Mouse (Mus musculus) cerebellum, adult 11-12 months (tissue): ENCODE results near the gene Sycp2l.
"Not testable (repeated sequence)": the region's sequence is repeated elsewhere in the genome, so short reads cannot be mapped to it uniquely, and the experiment has no call there.

ENCODE experiments used
- DNase-seq: peaks from one replicate; pipeline ENCODE4 v3.0.0; 2022

Sycp2l gene

DNA sequence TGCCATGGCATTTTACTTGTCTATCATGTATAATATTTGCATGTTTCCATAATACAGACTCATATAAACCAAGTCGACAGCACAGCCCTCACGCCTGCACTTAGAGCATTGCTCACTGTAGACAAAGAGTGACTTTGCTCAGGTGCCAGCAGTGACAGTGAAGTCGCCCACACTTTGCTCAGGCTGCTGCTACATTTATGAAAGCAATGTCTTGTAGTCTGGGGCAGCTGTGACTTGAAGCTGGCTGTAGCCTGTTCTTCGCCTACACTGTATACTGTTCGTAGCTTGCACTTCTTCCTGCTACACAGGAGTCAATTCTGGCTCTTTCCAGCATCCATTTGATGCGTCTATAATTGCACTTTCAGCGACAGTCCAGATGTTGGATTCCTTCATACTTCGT is 15.0 kb downstream of the Sycp2l start:
- no peak for DNase-seq

DNA sequence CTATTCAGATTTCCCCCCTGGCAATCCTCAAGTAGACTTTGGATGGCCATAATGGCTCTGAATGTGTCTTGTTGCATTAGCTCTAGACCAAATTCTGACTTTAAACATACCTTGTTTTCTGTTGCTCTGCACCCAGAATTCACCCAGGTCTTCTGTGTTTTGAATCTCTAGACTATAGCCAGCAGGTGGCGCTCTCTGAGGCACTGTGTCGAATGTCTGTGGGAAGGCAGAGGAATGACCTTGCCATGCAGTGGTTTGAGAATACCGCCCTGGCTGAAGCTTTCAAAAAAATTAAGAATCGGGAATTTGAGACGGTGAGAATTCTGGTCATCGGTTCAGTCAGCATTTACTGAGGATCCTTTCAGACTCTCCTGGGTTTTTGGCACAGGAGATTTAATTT is 20.8 kb downstream of the Sycp2l start:
- DNase-seq: peak; percentile 11

DNA sequence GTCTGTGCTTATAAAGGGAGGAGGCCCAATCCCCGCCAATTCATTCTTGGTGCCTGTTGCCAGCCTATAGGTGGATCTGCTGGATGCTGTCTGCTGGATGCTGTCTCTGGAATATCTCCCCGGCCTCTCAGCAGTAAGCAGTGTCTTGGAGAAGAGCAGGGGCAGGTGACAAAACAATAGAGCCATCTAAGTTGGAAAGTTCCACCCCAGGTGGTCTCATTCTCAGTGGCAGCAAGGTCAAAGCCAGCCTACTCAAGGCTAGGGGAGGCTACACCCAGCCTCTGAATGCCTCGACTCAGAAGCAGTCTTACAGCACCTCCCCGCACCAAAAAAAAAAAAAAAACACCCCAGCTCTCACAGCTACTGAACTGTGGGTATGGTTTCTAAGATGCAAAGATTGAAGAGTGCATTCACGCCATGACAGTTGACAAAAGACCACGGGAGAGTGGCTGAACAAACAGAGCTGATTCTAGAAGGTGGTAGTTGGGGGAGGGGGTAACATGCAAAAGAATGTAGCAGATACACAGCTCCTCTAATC is 31.4 kb downstream of the Sycp2l start:
- DNase-seq: no peak

DNA sequence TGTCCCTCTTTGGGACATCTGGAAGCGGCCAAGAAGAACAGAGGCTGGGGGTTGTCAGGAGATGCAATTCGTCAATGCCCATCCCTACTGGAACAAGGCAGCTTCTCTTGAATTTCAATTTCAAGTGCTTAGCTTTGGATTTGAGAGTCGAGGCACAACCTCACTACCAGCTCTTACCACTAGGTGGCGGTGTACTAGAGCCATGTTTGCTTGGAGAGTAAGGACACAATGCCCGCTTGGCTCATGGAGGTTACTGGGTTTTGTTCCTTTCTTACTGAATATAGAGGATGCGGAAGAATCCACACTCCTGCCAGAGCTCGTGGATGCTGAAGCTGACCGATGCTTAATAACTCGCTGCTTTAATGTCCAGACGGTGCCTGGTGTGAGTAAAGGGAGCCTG is 32.2 kb downstream of the Sycp2l start:
- DNase-seq: peak; percentile 14

DNA sequence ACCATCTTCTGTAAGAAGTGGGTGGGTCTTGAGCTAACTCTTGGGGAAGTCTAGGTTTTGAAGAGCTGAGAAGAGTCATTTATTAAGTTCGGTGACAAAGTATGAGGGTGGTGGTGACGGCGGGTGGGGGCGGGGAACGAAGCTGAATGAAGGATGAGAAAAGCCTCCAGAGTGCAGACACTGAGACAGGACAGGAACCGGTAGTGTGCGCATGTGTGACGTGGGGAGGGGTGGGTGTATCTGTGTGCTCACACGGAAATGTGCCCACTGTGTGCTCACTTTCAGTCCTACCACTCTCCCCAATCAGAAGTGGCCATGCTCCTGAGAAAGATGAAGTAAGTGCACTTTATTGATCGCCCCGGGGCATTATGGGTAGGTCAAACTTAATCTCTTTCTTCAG is 39.0 kb downstream of the Sycp2l start:
- no peak for DNase-seq

DNA sequence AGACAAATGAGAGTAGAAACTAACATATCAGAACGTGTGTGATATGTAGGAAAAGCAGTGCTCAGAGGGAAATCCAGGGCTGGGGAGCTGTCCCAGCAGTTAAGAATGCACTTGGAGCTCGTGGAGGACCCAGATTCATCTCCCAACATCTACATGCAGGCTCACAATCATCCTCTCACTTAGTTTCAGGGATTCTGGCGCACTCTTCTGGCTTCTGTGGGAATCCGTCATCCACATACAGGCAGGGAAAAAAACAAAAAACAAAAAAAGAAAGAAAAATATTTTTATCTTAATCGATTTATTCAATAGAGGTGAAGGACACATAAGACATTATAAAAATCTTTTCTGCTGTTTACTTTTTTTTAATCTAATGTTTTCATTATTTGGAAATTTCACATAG is 44.3 kb downstream of the Sycp2l start:
- DNase-seq: no peak

DNA sequence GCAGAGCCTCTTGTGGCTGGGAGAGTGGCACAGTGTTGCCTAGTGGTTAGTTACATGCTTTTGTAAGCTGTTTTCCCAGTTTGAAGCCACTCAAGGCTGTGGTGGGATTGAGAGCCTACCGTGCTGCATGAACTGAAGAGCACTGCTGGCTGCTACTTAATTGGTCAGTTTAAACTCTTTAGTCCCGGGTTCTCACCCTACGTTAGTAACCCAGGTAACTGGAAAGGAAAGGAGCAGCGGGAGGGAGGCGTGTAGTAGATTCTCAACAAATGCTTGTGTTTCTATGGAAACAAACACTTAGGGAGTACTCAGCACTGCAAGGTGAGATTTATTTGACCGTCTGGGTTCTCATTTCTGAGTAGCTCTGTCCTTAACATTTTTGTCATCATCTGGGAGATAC is 73.8 kb downstream of the Sycp2l start:
- DNase-seq: no peak

DNA sequence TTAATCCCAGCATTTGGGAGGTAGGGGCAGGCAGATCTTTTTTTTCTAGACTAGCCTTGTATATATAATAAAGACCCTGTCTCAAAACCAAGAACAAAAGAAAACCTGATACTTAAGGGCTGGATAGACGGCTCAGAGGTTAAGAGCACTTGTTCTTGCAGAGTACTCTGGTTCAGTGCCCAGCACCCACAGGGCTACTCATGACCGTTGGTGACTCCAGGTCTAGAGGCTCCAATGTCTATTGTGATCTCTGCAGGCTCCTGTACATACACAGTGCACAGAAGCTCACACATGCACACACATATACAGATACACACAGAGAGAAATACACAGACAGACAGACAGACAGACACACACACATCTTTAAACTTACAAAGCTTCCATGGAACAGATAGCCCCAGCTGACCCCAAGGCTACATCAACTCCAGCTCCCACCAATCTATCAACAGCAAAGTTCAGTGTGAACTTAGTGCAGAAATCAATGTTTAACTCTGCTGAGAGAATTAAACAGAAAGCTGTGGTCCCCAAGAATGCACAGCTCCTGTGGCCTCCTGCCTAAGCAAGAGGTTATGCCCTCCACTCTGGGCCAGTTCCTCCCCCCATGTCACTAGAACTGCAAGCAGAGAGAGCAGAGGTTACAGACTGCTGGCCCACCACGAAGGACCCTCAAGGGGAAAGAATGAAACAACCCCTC is 81.7 kb downstream of the Sycp2l start:
- DNase-seq: no peak

DNA sequence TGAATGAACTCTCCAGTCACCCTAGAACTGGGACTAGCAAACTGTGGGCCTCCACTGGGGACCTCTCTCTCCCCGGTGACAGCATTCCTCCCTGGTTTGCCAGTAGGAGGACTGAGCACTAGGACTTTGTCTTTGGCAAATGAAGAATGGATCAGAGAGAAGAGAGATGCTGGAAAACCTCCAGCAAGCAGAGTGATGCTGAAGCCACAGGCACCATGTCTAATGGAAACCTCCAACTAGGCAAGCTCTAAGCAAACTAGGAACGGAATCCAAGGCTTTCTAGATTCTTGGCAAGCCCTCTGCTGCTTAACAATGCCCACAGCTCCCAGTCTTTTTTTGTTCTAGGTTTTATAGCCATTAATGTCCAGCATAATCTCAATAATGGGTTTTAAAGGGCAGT is 86.8 kb downstream of the Sycp2l start:
- peak; percentile 10 for DNase-seq

DNA sequence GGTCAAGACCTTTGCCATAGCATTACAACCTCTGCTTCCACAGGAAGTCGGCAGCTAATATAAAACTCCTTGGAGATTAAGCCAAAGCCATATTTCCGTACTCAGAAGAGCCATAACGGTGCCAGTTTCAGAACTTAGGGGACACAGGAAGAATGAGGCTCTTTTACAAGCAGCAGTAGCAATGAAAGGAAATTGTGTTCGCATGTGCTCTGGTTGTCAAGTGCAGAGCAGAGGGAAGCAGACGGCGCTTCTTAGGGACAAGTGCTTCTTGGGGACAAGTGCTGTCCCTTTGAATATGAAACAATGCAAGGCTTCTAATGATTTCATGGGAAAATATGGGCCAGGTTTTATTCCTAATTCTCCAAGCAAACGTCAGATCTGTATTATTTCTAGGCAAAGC is 89.2 kb downstream of the Sycp2l start:
- peak; percentile 7 for DNase-seq

DNA sequence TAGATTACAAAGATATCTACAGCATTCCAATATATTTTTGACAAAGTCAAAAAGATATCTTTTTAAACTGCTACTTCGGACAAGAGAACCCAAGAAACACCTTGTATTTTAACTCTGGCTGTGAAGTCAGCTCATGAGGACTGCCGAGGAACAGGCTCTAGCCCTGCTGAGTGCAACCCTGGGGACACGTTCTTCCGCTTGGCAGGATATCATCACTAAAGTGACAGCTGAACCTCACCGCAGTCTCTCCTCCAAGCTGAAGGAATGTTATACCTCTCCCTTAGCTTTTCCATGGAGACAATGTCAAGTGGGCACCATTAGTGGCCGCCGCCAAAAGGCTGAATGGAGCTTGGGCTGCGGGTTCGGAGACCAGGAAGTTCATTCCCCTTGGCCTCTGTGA is 89.6 kb downstream of the Sycp2l start:
- no peak for DNase-seq

DNA sequence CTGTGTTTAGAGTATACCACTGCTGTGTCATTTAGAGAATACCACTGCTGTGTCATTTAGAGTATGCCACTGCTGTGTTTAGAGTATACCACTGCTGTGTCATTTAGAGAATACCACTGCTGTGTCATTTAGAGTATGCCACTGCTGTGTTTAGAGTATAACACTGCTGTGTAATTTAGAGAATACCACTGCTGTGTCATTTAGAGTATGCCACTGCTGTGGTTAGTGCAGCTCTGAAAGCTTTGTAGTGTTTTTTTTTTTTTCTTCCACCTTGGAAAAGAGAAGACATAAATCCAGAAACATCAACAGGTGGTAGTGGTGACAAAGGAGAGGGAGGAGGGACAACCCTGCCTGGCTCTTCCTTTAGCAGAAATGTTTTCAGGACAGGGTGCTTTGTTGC is 91.5 kb downstream of the Sycp2l start:
- DNase-seq: not testable (repeated sequence)

DNA sequence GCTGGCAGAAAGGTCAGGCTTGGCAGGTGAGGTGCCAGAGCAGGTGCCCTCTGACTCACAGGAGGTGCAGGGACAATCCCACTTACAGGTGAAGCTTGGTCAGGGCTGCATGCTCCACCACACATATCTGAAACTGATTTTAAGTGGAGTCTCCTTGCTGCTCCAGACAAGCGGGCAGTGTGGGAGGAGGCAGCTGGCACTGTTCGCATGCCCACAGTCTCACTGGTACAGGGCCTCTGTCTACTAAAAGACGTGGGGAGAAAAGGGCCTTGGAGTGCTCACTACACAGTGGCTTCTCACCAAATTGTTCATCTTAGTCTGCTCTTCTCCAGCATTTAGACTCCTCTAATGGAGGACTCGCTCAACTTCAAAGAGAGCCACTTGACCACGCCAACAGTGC is 92.1 kb downstream of the Sycp2l start:
- DNase-seq: no peak

DNA sequence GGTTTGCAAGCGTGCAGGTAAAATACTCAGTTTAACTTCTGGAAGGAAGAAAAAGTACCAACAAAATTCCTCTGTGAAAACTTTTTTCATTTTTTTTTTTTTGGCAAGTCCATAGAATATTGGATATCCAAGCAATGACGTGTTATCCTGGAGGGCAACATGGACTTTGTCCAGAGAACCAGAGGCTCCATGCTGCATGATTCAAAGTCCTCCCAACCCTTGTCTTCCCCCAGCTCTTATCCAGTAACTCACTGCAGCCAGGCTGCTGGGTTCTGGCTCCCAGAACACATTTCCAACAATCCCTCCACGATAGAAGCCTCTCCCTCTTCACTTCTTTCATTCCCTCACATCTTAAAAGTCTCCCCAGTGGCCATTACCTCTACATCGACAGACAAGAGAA is 97.2 kb downstream of the Sycp2l start:
- no peak for DNase-seq

DNA sequence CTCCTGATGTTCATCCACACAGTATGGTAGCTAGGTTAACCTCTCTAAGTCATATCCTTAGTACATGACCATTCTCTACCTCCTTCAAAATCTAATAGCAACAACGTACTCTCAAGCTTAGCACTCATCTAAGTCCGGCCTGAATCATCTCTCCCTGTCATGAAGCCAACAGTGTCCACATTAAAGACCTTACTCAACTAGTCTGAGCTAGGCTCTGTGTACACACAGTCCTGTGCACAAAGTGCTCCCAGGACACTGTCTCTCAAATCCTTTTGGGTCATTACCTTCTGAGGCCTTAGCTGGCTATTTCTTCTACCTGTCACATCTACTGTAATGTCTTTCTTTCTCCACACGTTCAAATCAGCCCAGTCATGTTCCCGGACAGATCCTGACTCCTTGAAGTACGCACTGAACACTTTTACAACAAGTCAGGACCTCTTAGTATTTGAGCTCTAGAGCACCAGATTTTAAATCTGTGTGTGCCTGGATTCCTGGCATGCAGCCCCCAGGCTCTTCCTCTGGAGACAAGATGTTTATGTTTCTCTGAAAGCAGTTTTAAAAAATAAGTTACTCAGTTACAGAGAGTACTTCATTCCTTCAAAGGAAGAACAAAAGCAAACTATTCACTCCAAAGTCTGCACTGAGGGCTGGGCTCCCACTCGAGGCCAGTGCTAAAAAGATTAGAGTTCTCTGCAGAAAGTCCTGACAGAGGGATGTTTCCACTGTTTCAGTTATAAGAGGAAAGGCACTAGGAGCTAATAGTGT is 98.6 kb downstream of the Sycp2l start:
- DNase-seq: no peak

DNA sequence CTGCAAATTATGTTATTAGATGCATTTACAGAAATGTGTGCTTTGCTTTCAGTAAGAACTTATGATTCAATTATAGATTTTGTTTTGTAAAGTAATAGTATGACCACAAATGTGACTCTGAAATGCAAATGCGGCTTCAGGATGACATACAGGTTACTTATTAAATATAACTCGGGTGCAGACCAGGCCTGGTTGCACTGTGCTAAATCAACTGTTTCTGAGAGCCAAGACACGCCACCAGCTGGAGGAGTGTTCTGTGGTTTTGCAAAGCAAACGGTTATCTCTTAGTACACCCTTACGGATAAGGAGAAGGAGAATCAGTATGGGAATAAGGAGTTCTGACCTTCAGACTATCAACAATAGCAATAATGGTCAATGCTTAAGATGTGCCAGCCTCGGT is 101.6 kb downstream of the Sycp2l start:
- no peak for DNase-seq

DNA sequence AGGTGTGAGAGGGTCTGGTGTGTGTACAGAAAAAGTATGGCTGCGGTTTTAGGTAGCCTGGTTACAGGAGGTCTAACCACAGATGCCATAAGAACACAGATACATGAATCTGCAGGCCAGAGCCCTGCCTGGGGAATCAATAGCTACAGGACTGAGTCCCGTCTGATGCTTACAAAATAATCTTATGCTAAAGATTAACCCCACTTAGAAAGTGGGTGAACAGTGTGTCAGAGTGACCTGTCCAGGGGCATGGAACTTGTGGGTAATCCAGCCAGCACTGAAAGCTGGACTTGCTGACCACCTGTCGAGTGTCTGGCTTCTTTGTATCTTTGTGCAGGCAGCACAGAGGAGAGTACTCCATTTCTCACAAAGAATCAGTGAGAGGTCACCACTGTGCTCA is 102.1 kb downstream of the Sycp2l start:
- no peak for DNase-seq

DNA sequence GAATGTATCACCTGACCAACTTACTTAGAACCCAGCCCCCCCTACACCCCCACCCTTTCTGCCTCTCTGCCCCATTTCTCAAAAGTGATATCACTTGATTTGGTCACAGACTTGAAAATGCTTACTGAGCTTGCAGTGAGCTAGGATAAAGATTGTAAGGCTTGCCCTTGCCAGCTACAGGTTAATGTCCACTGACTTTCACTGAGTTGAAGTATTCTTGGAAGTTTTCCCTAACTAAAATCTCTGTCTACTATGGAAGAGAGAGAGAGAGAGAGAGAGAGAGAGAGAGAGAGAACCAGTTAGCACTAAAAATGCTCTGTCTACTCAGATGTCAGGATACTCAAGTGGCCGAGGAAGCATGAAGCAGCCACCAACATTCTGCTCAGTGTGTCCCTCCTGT is 104.9 kb downstream of the Sycp2l start:
- no peak for DNase-seq

DNA sequence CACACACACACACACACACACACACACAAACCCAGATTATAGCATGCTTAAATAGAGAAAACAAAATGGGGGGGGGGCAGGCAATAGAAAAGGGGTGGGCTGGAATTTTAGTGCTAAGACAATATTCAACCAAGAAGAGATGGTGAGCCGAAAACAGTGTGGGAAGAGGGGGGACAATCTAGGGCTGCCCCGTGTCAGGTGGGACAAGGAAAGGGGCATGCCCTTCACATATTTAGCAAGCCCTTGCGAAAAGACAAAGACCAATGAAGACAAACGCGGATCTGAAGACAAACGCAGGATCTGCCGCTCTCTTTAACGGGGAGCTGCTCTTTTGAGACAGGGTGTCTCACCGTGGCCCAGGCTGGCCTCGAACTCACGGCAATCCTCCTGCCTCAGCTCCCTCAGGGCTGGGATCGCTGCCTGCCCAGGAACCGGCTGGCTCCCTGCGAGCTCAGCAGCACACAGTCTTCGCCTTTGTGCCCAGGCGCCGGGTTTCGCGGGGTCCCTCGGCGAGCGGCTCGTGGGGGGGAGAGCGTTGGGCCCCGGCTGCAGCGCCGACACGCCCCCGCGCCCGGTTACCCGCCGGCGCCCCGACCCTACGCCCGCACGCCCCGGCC is 105.7 kb downstream of the Sycp2l start:
- peak; percentile 12 for DNase-seq

DNA sequence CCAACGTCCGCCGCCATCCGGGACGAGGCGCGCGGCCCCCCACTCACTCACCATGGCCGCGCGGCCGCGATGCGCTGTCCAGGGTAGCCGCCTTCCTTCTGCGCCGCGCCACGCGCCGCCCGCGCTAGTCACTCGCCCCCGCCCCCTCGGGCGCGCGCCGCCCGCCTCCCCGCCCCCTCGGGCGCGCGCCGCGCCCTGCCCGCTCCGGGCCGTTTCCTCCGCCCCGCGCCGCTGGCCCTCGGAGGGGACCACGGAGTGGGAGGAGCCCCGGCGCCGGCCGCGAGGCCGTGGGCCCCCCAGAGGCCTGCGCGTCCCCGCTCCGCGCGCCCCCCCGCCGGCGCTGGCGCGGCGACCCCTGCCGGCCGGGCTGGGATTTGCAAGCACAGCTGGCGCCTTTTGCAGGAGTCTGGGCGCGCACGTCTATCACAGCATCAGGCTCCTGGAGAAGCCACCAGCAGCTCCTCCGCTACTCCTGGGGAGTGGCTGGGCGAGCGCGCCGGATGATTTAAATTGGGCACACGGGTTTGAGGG is 106.3 kb downstream of the Sycp2l start, which contains the start of gene Elovl2:
Gene Elovl2 (minus strand): TSS at position 102 of the 531 bp plus-strand sequence.
- DNase-seq: peak; percentile 36
